ENCODE assay signal across 9 mouse cellular contexts in genomic region chr6:100495131-100495530, GRCm38 (mm10).
DNase-seq lines count a peak whose midpoint lies in the region; ATAC-seq and TF ChIP-seq lines count a peak whose summit lies in the region.
"Had no signal": no experiment of that assay in that cellular context is flagged by ENCODE, and none has a peak within 500 bp of the region (broad histone marks: within the 10 kb centered on the region; RNA-seq: fewer than 3 reads in every experiment).

No protein-coding gene starts in this region.

- H3K27me3 ChIP-seq in forebrain, embryonic 12.5 days: 0 out of 2 replicates have a peak, but pooled peaks cover 12% of the 10 kb centered on the region
- H3K27me3 ChIP-seq in forebrain, embryonic 10.5 days (ENCODE audit: poor library complexity, severe bottlenecking): peaks cover 43% of the 10 kb centered on the region
- peaks cover 12% of the 10 kb centered on the region; the same call in 1 of the 2 replicates for H3K27me3 ChIP-seq in limb, embryonic 15.5 days
- no peaks in the 10 kb centered on the region for H3K27me3 ChIP-seq in stomach, postnatal 0 days (ENCODE audit: control insufficient read depth, insufficient read depth, low read length)

- H3K4me3 ChIP-seq in forebrain, embryonic 12.5 days (replicated peaks): no peak overlapping the region
- no peak overlapping the region for H3K4me3 ChIP-seq in forebrain, embryonic 10.5 days
- H3K4me3 ChIP-seq in limb, embryonic 15.5 days: no peak overlapping the region
- no peak overlapping the region for H3K4me3 ChIP-seq in stomach, postnatal 0 days (ENCODE audit: low read depth, low read length)

- H3K27ac ChIP-seq in forebrain, embryonic 12.5 days: no peak overlapping the region
- no peak overlapping the region for H3K27ac ChIP-seq in forebrain, embryonic 10.5 days
- peak overlapping the region; percentile 44; the same call in 1 of the 2 replicates for H3K27ac ChIP-seq in limb, embryonic 15.5 days
- H3K27ac ChIP-seq in stomach, postnatal 0 days (replicated peaks): no peak overlapping the region
- H3K27ac ChIP-seq: liver, embryonic 14.5 days had no signal

- DNase-seq in forebrain, embryonic 10.5 days (ENCODE audit: extremely low spot score, low spot score): no peak
- DNase-seq in NIH3T3 (ENCODE audit: low read depth): peak; percentile 86
- DNase-seq in heart, postnatal 4 days: peak; percentile 49
- DNase-seq in stomach, postnatal 0 days (ENCODE audit: low spot score): peak; percentile 39
- no peak for DNase-seq in cerebellum, postnatal 10 days
- DNase-seq in cerebellum, postnatal 4 days (ENCODE audit: low spot score in 2 of 2): no peak

- WGBS in forebrain, embryonic 12.5 days: 53% methylated on average over 12 of the region's 12 CpGs
- 78% methylated on average over 12 of the region's 12 CpGs for WGBS in forebrain, embryonic 10.5 days
- 39% methylated on average over 12 of the region's 12 CpGs for WGBS in limb, embryonic 15.5 days
- 38% methylated on average over 12 of the region's 12 CpGs for WGBS in stomach, postnatal 0 days

- ATAC-seq in forebrain, embryonic 12.5 days (ENCODE audit: low FRiP score): no peak
- ATAC-seq in limb, embryonic 15.5 days (ENCODE audit: insufficient number of reproducible peaks, low FRiP score, low TSS enrichment, low read depth): 0 out of 2 replicates have a peak, but pooled peaks have one; percentile 37
- peak; percentile 34; the same call in 1 of the 2 replicates for ATAC-seq in stomach, postnatal 0 days (ENCODE audit: low FRiP score, low TSS enrichment)

- H3K9me3 ChIP-seq in forebrain, embryonic 12.5 days: no peaks in the 10 kb centered on the region
- no peaks in the 10 kb centered on the region for H3K9me3 ChIP-seq in forebrain, embryonic 10.5 days
- no peaks in the 10 kb centered on the region for H3K9me3 ChIP-seq in limb, embryonic 15.5 days
- no peaks in the 10 kb centered on the region for H3K9me3 ChIP-seq in stomach, postnatal 0 days (ENCODE audit: control insufficient read depth, low read length)

- peak overlapping the region; percentile 21; the same call in 1 of the 2 replicates for H3K4me2 ChIP-seq in forebrain, embryonic 12.5 days
- H3K4me2 ChIP-seq in limb, embryonic 15.5 days: no peak overlapping the region
- H3K4me2 ChIP-seq in stomach, postnatal 0 days (replicated peaks; ENCODE audit: low read depth): no peak overlapping the region

- peaks cover 6% of the 10 kb centered on the region; the same call in 1 of the 2 replicates for H3K4me1 ChIP-seq in forebrain, embryonic 12.5 days
- H3K4me1 ChIP-seq in forebrain, embryonic 10.5 days: peaks cover 28% of the 10 kb centered on the region
- H3K4me1 ChIP-seq in limb, embryonic 15.5 days: peaks cover 13% of the 10 kb centered on the region
- no peaks in the 10 kb centered on the region for H3K4me1 ChIP-seq in stomach, postnatal 0 days (replicated peaks; ENCODE audit: control insufficient read depth, insufficient read depth)

- no peaks in the 10 kb centered on the region for H3K36me3 ChIP-seq in forebrain, embryonic 12.5 days (replicated peaks)
- H3K36me3 ChIP-seq in forebrain, embryonic 10.5 days (replicated peaks): no peaks in the 10 kb centered on the region
- no peaks in the 10 kb centered on the region for H3K36me3 ChIP-seq in limb, embryonic 15.5 days
- no peaks in the 10 kb centered on the region for H3K36me3 ChIP-seq in stomach, postnatal 0 days (ENCODE audit: control insufficient read depth, insufficient read depth, low read length)

- no peak for TF ChIP-seq CTCF in stomach, postnatal 0 days (IDR thresholded peaks at IDR 0.05; ENCODE audit: low read depth)

- H3K9ac ChIP-seq in forebrain, embryonic 12.5 days: no peak overlapping the region
- H3K9ac ChIP-seq in limb, embryonic 15.5 days: no peak overlapping the region
- H3K9ac ChIP-seq in stomach, postnatal 0 days (ENCODE audit: low read length): no peak overlapping the region
- H3K9ac ChIP-seq: liver, embryonic 14.5 days had no signal

- no peak for TF ChIP-seq EP300 in stomach, postnatal 0 days (optimal IDR thresholded peaks at IDR 0.05)

Comparison
In these comparisons a context has a peak if more than half of its experiments do, and no peak if none do; other contexts are left out.
1. DNase-seq: peak in NIH3T3 (single experiment), heart, postnatal 4 days (single experiment) and stomach, postnatal 0 days (single experiment); none in forebrain, embryonic 10.5 days (single experiment), cerebellum, postnatal 10 days (0 of 2) and cerebellum, postnatal 4 days (0 of 2).